Mouse (Mus musculus) gastrocnemius, postnatal 36 days (tissue): ENCODE data around the gene Maml3. TPM values are rescaled to one million over a fixed set of nuclear protein-coding genes. Genes with fewer than 3 reads are reported as not detected.

Source experiments
- DNase-seq, 2 experiments: peaks; one replicate each; pipeline ENCODE4 v3.0.0; 2022
- intact Hi-C: fragments of 180-260 bp; cut with DNase I; formaldehyde crosslinking; loops from one replicate; pipeline ENCODE4 v1.15.1; 2025
- total RNA-seq, 2 experiments: library from RNA; stranded (reverse); gene quantifications; 2 replicates each; pipeline ENCODE4 v1.2.3; 2021

The Maml3 gene
- total RNA-seq, 2 experiments from 2014 or later, result 1.9 to 2.6 TPM

GRCm38 (mm10) chr3:51965436-51965835 is 139.4 kb downstream of the Maml3 start:
- intact Hi-C loops, result no loop called here
- no peak for DNase-seq

- DNase-seq, result no peak
- intact Hi-C loops, result no loop called here
Observed at GRCm38 (mm10) chr3:51965008-51965407, 139.9 kb downstream of the Maml3 start.

- intact Hi-C loops, result no loop called here
- DNase-seq, result no peak
Observed at GRCm38 (mm10) chr3:51963891-51964593, 140.8 kb downstream of the Maml3 start.

GRCm38 (mm10) chr3:51963151-51963791 is 141.6 kb downstream of the Maml3 start:
- no peak for DNase-seq
- intact Hi-C loops, result no loop called here

GRCm38 (mm10) chr3:51958751-51959150 is 146.1 kb downstream of the Maml3 start:
- intact Hi-C loops, result no loop called here
- DNase-seq, result no peak

- intact Hi-C loops, result no loop called here
- no peak for DNase-seq
Observed at GRCm38 (mm10) chr3:51954441-51954840, 150.4 kb downstream of the Maml3 start.

GRCm38 (mm10) chr3:51953927-51954326 is 150.9 kb downstream of the Maml3 start:
- intact Hi-C loops, result no loop called here
- no peak for DNase-seq

- no peak for DNase-seq
- intact Hi-C loops, result no loop called here
Observed at GRCm38 (mm10) chr3:51952728-51953623, 151.9 kb downstream of the Maml3 start.

GRCm38 (mm10) chr3:51952267-51952666 is 152.6 kb downstream of the Maml3 start:
- intact Hi-C loops, result no loop called here

GRCm38 (mm10) chr3:51949651-51950050 is 155.2 kb downstream of the Maml3 start:
- intact Hi-C loops, result no loop called here
- DNase-seq, result no peak

More at GRCm38 (mm10) chr3:51952267-51952666, 152.6 kb downstream of the Maml3 start:
- DNase-seq, result no peak

- intact Hi-C loops, result no loop called here
- no peak for DNase-seq
Observed at GRCm38 (mm10) chr3:51947168-51947567, 157.7 kb downstream of the Maml3 start.

GRCm38 (mm10) chr3:51943642-51944041 is 161.2 kb downstream of the Maml3 start:
- DNase-seq, result peak; percentile 27 to 41
- intact Hi-C loops, result no loop called here

GRCm38 (mm10) chr3:51941781-51942180 is 163.1 kb downstream of the Maml3 start:
- DNase-seq, result peak; percentile 65 to 75
- intact Hi-C loops, result no loop called here

- intact Hi-C loops, result no loop called here
- DNase-seq, result no peak
Observed at GRCm38 (mm10) chr3:51939864-51940263, 165.0 kb downstream of the Maml3 start.

GRCm38 (mm10) chr3:51939054-51939453 is 165.8 kb downstream of the Maml3 start:
- DNase-seq, result no peak

GRCm38 (mm10) chr3:51937176-51937575 is 167.7 kb downstream of the Maml3 start:
- intact Hi-C loops, result no loop called here
- no peak for DNase-seq

More at GRCm38 (mm10) chr3:51939054-51939453, 165.8 kb downstream of the Maml3 start:
- intact Hi-C loops, result no loop called here

GRCm38 (mm10) chr3:51934531-51935485 is 170.1 kb downstream of the Maml3 start:
- intact Hi-C loops, result no loop called here
- DNase-seq, result no peak

GRCm38 (mm10) chr3:51928188-51928587 is 176.7 kb downstream of the Maml3 start:
- DNase-seq, result no peak
- intact Hi-C loops, result loop anchor here (5.0 kb wide), 1 partner anchor 44 kb away; no protein-coding TSS in a partner anchor

- intact Hi-C loops, result loop anchor here (5.0 kb wide), 1 partner anchor 45 kb away; no protein-coding TSS in a partner anchor
- no peak for DNase-seq
Observed at GRCm38 (mm10) chr3:51927591-51927990, 177.3 kb downstream of the Maml3 start.

GRCm38 (mm10) chr3:51927043-51927442 is 177.8 kb downstream of the Maml3 start:
- DNase-seq, result no peak
- intact Hi-C loops, result loop anchor here (5.0 kb wide), 1 partner anchor 45 kb away; no protein-coding TSS in a partner anchor
